Mouse (Mus musculus): ENCODE data around the gene Ccnq. TPM values are rescaled to one million over a fixed set of nuclear protein-coding genes. Genes with fewer than 3 reads are reported as not detected.

Gene Ccnq
- 2.8 TPM for polyA plus RNA-seq (2014; fragmentation: Illumina TruSeq; extraction: RNeasy Lipid Tissue Mini Kit (QIAGEN cat#74804); ENCODE audit: low read depth, low replicate concordance)

DNA sequence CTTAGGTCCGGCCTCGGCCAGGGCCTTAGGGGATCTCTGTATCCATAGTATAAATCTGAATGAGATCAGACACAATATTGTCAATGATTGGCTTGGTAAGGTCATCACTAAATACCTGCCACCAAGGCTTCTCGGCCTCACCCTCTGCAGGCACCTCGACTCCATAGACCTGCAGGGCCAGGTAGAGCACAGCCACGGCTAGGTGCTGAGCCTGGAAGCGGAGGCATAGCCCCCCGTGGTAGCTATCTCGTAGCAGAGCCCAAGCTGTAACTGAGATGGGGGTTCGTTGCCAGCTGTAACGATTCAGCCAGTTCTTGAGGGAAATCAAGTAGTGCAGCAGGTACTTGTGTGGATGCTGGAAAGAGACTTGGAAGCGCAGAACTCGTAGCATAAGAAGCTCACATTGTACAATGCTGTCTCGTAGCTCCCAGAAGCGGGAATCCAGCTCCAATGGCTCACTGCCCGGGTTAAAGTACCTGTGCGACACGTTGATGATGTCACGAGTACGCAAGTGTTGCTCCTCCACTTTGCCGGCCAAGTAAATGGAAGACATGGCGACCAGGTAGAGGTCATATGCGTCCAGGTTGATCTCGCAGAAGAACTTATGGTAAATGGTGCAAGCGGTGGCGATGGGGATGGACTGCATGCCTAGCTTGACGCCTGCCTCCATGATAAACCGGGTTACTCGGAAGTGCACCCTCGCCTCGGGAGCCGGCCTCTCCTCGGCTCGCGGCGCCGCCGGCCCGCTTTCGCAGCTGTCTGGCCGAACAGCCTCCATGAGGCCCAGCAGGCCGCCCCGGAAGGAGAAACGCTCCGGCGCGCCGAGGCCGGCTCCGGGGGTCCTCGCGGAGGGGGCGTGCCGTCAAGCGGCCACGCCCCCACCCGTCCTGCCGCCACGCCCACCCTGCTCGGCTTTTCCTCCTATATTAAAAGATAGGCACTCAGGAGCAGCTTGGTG lies at the start of gene Ccnq:
TSS of gene Ccnq (minus strand) at position 845 of the 958 bp plus-strand sequence.

Other genes starting within 250 kb of the Ccnq start
- gene Sebox, start 248.3 kb downstream of the Ccnq start, polyA plus RNA-seq (2014; fragmentation: Illumina TruSeq; extraction: RNeasy Lipid Tissue Mini Kit (QIAGEN cat#74804); ENCODE audit: low read depth, low replicate concordance) = not detected
- gene Tmem199, start 239.6 kb downstream of the Ccnq start, polyA plus RNA-seq (2014; fragmentation: Illumina TruSeq; extraction: RNeasy Lipid Tissue Mini Kit (QIAGEN cat#74804); ENCODE audit: low read depth, low replicate concordance) = 29.0 TPM
- 39.3 TPM for gene Poldip2, start 239.5 kb downstream of the Ccnq start, polyA plus RNA-seq (2014; fragmentation: Illumina TruSeq; extraction: RNeasy Lipid Tissue Mini Kit (QIAGEN cat#74804); ENCODE audit: low read depth, low replicate concordance)
- gene Tnfaip1, start 215.4 kb downstream of the Ccnq start, polyA plus RNA-seq (2014; fragmentation: Illumina TruSeq; extraction: RNeasy Lipid Tissue Mini Kit (QIAGEN cat#74804); ENCODE audit: low read depth, low replicate concordance) = 8.6 TPM
- 45.9 TPM for gene Ift20, start 215.4 kb downstream of the Ccnq start, polyA plus RNA-seq (2014; fragmentation: Illumina TruSeq; extraction: RNeasy Lipid Tissue Mini Kit (QIAGEN cat#74804); ENCODE audit: low read depth, low replicate concordance)
- gene Tmem97, start 201.0 kb downstream of the Ccnq start, polyA plus RNA-seq (2014; fragmentation: Illumina TruSeq; extraction: RNeasy Lipid Tissue Mini Kit (QIAGEN cat#74804); ENCODE audit: low read depth, low replicate concordance) = 411 TPM
- 25.2 TPM for gene Nlk, start 54.4 kb downstream of the Ccnq start, polyA plus RNA-seq (2014; fragmentation: Illumina TruSeq; extraction: RNeasy Lipid Tissue Mini Kit (QIAGEN cat#74804); ENCODE audit: low read depth, low replicate concordance)
- gene Lyrm9, start 74.9 kb upstream of the Ccnq start, polyA plus RNA-seq (2014; fragmentation: Illumina TruSeq; extraction: RNeasy Lipid Tissue Mini Kit (QIAGEN cat#74804); ENCODE audit: low read depth, low replicate concordance) = 26.6 TPM
- gene Nos2, start 169.1 kb upstream of the Ccnq start, polyA plus RNA-seq (2014; fragmentation: Illumina TruSeq; extraction: RNeasy Lipid Tissue Mini Kit (QIAGEN cat#74804); ENCODE audit: low read depth, low replicate concordance) = not detected
- 1.6 TPM for gene Lgals9, start 233.2 kb upstream of the Ccnq start, polyA plus RNA-seq (2014; fragmentation: Illumina TruSeq; extraction: RNeasy Lipid Tissue Mini Kit (QIAGEN cat#74804); ENCODE audit: low read depth, low replicate concordance)

Data from testis, adult 10 weeks (tissue).